Mouse (Mus musculus) liver, postnatal 0 days (tissue): Measurements from ENCODE around the gene Rapgef5. TPM values are rescaled to one million over a fixed set of nuclear protein-coding genes. Genes with fewer than 3 reads are reported as not detected.

Experiments
- ATAC-seq: fragments of 200-750 bp; cut with Nextera tagmentation; 2 replicates; pipeline ENCODE4 v1.8.0; 2017; ENCODE audit warnings: mild to moderate bottlenecking, moderate library complexity
- DNase-seq: peaks from one replicate; pipeline ENCODE4 v3.0.0-alpha.2; 2016
- H3K27ac ChIP-seq: fragments of 300-500 bp; sonication (generic); 2 replicates; pipeline ENCODE4 v1.5.1; 2014; ENCODE audit warnings: antibody characterized with exemption, moderate library complexity, mild to moderate bottlenecking, low read depth
- H3K27me3 ChIP-seq: fragments of 300-500 bp; sonication (generic); 2 replicates; pipeline ENCODE4 v1.6.1; 2014; ENCODE audit warnings: low read length, control low read depth, mixed read lengths; ENCODE audit not compliant: insufficient read depth
- H3K36me3 ChIP-seq: fragments of 300-500 bp; sonication (generic); replicated peaks from 2 replicates; pipeline ENCODE4 v1.6.1; 2014; ENCODE audit warnings: mild to moderate bottlenecking, control low read depth, low read length, moderate library complexity, mixed read lengths; ENCODE audit not compliant: insufficient read depth
- H3K4me1 ChIP-seq: fragments of 300-500 bp; sonication (generic); 2 replicates; pipeline ENCODE4 v1.6.1; 2014; ENCODE audit warnings: antibody characterized with exemption, mild to moderate bottlenecking, control low read depth; ENCODE audit not compliant: insufficient read depth
- H3K4me2 ChIP-seq: fragments of 300-500 bp; sonication (generic); 2 replicates; pipeline ENCODE4 v1.6.1; 2014; ENCODE audit warnings: low read depth, mild to moderate bottlenecking, low read length, moderate library complexity, mixed read lengths
- H3K4me3 ChIP-seq: fragments of 300-500 bp; sonication (generic); 2 replicates; pipeline ENCODE4 v1.5.1; 2014; ENCODE audit warnings: low read depth, low read length
- H3K9ac ChIP-seq: fragments of 300-500 bp; sonication (generic); replicated peaks from 2 replicates; pipeline ENCODE4 v1.6.1; 2014; ENCODE audit warnings: mild to moderate bottlenecking, moderate library complexity
- H3K9me3 ChIP-seq: fragments of 300-500 bp; sonication (generic); 2 replicates; pipeline ENCODE4 v1.6.1; 2016; ENCODE audit warnings: mild to moderate bottlenecking, control low read depth, low read length, mixed read lengths
- CTCF ChIP-seq: sonication (generic); IDR thresholded peaks from 2 replicates; pipeline ENCODE4 v1.5.1; 2016; ENCODE audit warnings: antibody characterized with exemption, low read depth
- EP300 ChIP-seq: IDR thresholded peaks from 2 replicates; pipeline ENCODE4 v1.6.1; 2016; ENCODE audit warnings: antibody characterized with exemption, low read depth, mild to moderate bottlenecking
- WGBS: fragments of 180-500 bp; shearing (Covaris S2); extraction: QIAGEN DNeasy Blood & Tissue Kit; methylation state at CpG from one replicate; pipeline ENCODE4 v1.1.7; 2014; ENCODE audit not compliant: insufficient replicate concordance; 5-methylcytosine and 5-hydroxymethylcytosine counted together
- polyA plus RNA-seq: library from polyadenylated mRNA; unstranded; fragments of >200 nt; fragmentation: Nextera tagmentation; extraction: Ambion mirVana; gene quantifications from 2 replicates; pipeline ENCODE4 v1.2.1, GENCODE M21; 2015

Gene Rapgef5
- polyA plus RNA-seq, 1 experiment from 2014 or later: 2.1 TPM

DNA sequence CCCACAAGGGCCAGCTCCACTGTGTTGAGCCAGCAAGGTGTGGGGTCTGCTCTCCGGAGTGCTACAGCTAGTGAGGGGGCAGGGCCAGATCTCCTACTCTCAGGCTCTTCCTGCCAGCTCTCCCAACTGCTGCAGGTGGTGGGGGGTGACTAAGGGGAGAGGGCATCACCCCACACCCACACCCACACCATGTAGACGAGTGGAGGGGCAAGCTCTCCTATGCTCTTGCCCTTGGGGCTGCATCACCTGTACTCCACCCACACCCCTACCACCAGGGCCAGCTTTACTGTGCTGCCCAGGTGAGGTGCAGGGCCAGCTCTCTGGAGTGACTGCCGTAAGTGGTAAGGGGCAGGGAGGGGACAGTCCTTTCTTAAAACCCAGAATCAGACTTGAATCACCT is 89.7 kb downstream of the Rapgef5 start:
- whole genome bisulfite sequencing: 49% methylated on average over 3 of the region's 3 CpGs
- no peak for ATAC-seq
- TF ChIP-seq EP300 (no peak), CTCF (no peak)
- Histone ChIP-seq H3K4me3 (no peak overlapping the region), H3K9me3 (no peaks in the 10 kb centered on the region), H3K9ac (no peak overlapping the region), H3K27ac (no peak overlapping the region), H3K27me3 (no peaks in the 10 kb centered on the region), H3K36me3 (no peaks in the 10 kb centered on the region), H3K4me2 (no peak overlapping the region), H3K4me1 (no peaks in the 10 kb centered on the region)
- no peak for DNase-seq

- TF ChIP-seq CTCF: no peak
- TF ChIP-seq EP300: no peak
- Histone ChIP-seq H3K27ac (no peak overlapping the region), H3K4me2 (no peak overlapping the region), H3K4me3 (no peak overlapping the region), H3K27me3 (no peaks in the 10 kb centered on the region), H3K4me1 (no peaks in the 10 kb centered on the region), H3K9me3 (no peaks in the 10 kb centered on the region), H3K36me3 (no peaks in the 10 kb centered on the region), H3K9ac (no peak overlapping the region)
- ATAC-seq (no peak), DNase-seq (no peak)
- WGBS: 83% methylated on average over 3 of the region's 3 CpGs
Measured at GRCm38 (mm10) chr12:117612715-117613114, 96.4 kb downstream of the Rapgef5 start.

DNA sequence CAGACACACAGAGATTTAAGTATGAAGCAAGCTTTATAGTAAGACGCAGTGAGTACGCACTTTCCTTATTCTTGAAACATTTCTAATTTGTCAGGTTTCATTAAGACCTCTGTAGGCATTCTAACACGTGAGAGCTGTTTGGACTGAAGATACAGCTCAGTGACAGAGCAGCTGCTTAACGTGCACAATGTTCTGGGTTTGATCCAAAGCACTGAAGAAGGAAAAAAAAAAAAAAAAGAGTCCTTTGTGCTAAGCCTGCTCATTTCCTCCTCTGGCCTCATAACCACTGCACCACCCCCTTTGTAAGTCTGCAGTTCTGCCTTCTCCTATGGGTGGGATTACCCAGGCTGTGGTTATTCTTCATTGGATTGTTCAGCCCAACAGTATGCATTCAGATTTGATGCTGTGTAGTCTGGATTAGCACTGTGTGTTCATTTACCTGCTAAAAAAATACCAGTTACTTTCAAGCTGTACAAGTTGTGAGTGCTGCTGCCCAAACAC is 103.3 kb downstream of the Rapgef5 start:
- no peaks in the 10 kb centered on the region for H3K27me3 ChIP-seq
- no peak overlapping the region for H3K4me3 ChIP-seq
- H3K9ac ChIP-seq: no peak overlapping the region
- TF ChIP-seq CTCF (no peak), EP300 (no peak)
- no peaks in the 10 kb centered on the region for H3K9me3 ChIP-seq
- H3K4me1 ChIP-seq: no peaks in the 10 kb centered on the region
- H3K36me3 ChIP-seq: no peaks in the 10 kb centered on the region
- H3K27ac ChIP-seq: no peak overlapping the region
- ATAC-seq: no peak
- no peak for DNase-seq
- no peak overlapping the region for H3K4me2 ChIP-seq
- WGBS: 56% methylated on average over 4 of the region's 4 CpGs

DNA sequence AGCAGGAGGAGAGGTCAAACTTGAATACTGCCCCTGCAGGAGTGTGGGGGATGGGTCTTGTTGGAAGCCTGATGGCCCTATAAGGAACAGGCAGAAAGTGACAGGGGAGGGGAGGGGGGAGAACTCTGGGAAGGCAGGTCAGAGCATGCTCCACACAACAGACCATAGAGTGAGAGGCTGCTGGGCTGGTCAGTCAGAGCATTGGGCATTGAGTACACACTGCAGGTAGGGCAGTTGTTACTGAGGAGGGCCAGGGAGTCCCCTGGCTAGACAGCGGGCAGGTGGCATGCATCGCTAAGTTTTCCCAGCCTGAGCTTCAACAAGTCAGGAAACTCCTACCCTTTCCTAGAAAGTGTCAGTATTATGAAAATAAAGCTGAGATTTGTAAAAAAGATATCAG is 106.7 kb downstream of the Rapgef5 start:
- TF ChIP-seq EP300 (no peak), CTCF (no peak)
- Histone ChIP-seq H3K36me3 (no peaks in the 10 kb centered on the region), H3K4me1 (no peaks in the 10 kb centered on the region), H3K9ac (no peak overlapping the region), H3K27me3 (no peaks in the 10 kb centered on the region), H3K9me3 (no peaks in the 10 kb centered on the region), H3K4me3 (no peak overlapping the region), H3K27ac (no peak overlapping the region), H3K4me2 (no peak overlapping the region)
- DNase-seq (no peak), ATAC-seq (no peak)
- WGBS: 85% methylated on average over 2 of the region's 2 CpGs

GRCm38 (mm10) chr12:117627311-117627710 is 111.0 kb downstream of the Rapgef5 start:
- Histone ChIP-seq H3K9me3 (no peaks in the 10 kb centered on the region), H3K9ac (no peak overlapping the region), H3K27me3 (no peaks in the 10 kb centered on the region), H3K36me3 (no peaks in the 10 kb centered on the region), H3K4me3 (no peak overlapping the region), H3K4me2 (no peak overlapping the region), H3K4me1 (no peaks in the 10 kb centered on the region), H3K27ac (no peak overlapping the region)
- ATAC-seq: no peak
- 46% methylated on average over 2 of the region's 2 CpGs for WGBS
- TF ChIP-seq EP300: no peak
- TF ChIP-seq CTCF: no peak
- DNase-seq: no peak

DNA sequence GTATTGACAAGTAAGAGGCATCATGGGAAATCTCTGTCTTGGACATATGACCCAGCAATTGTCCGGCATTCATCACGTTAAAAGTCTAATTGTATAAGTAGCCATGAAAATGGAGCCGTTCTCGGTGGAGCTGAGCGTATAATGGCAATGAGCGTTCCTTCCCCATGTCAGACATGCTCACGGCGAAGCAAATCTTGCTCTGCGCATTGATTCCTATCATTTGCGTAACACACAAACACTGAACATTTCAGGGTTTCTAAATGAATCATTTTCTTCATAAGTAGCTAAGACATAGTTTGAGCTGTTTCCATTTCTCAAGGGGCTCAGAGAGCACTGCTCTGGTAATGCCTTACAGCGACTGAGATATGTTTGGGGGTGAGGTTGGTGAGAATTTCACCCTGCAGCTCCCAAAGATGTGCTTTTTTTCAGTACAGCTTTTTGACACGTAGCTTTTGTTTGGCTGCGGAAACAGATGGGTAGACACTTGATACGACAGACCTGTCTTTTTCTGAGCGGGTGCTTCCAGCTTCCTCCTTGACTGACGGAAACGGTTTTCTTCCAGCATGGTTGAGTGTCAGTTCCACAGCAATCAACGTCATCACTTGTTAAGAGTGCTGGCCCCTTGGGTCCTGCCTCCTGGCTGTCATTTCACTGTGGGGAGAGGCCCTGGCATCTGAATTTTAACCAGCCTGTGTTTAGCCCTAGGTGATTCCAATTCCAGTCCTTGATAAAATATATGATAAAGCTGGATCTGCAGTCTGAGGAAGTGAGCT is 112.2 kb downstream of the Rapgef5 start:
- WGBS: 78% methylated on average over 18 of the region's 18 CpGs
- Histone ChIP-seq H3K36me3 (no peaks in the 10 kb centered on the region), H3K9ac (no peak overlapping the region), H3K4me2 (no peak overlapping the region), H3K9me3 (no peaks in the 10 kb centered on the region), H3K27ac (no peak overlapping the region), H3K4me3 (no peak overlapping the region), H3K27me3 (no peaks in the 10 kb centered on the region), H3K4me1 (no peaks in the 10 kb centered on the region)
- ATAC-seq: no peak
- TF ChIP-seq EP300 (no peak), CTCF (no peak)
- no peak for DNase-seq

DNA sequence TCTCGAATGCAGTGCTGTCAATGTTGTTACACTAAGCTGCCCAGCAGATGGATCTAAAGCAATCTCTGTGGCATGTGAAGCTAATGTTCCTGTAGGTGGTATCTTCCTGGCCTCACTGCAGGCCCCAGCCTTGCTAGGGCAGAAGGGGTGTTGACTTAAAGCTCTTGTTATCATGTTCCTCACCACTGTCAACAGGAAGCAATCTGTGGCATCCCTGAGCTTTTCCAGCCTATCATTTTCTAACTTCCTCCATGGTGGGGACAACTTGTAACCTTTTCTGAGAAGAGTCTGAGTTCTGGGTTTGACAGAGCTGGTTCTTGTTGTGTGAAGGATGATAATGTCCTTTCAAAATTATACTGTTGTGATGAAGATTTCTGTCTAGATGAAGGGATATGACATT is 115.9 kb downstream of the Rapgef5 start:
- no peak for ATAC-seq
- 44% methylated on average over 1 of the region's 1 CpGs for WGBS
- H3K9ac ChIP-seq: no peak overlapping the region
- H3K27ac ChIP-seq: no peak overlapping the region
- no peaks in the 10 kb centered on the region for H3K9me3 ChIP-seq
- H3K4me1 ChIP-seq: no peaks in the 10 kb centered on the region
- TF ChIP-seq EP300 (no peak), CTCF (no peak)
- H3K36me3 ChIP-seq: no peaks in the 10 kb centered on the region
- DNase-seq: no peak
- H3K4me2 ChIP-seq: no peak overlapping the region
- no peaks in the 10 kb centered on the region for H3K27me3 ChIP-seq
- H3K4me3 ChIP-seq: no peak overlapping the region
